ENCODE assay signal across 11 mouse cellular contexts in the genomic region with DNA sequence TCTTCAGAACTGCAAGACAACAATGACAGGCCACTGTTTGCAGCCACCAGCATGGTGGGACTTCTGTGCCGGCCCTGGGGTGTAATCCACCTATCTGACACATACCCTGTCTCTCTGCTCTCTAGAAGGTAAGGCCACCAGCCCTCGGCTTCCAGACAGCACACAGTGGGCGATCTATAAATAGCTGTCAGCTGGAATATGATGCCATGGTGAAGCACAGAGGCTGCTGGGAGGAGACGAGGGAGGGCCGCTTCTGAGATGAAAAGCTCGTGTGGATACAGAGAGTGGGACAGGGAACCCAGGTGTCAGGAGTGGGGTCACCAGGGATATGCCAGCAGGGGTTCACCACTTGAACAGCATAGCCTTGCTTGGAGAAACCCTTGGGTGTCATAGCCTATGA.
DNase-seq lines count a peak whose midpoint lies in the region; ATAC-seq lines count a peak whose summit lies in the region.
"Had no signal": no experiment of that assay in that cellular context is flagged by ENCODE, and none has a peak within 500 bp of the region (broad histone marks: within the 10 kb centered on the region; RNA-seq: fewer than 3 reads in every experiment).

No protein-coding gene starts in this region.

- no peak for ATAC-seq in hindbrain, embryonic 11.5 days (ENCODE audit: low FRiP score)
- ATAC-seq in forebrain, embryonic 14.5 days: no peak
- ATAC-seq in heart, embryonic 12.5 days (ENCODE audit: insufficient number of reproducible peaks, low FRiP score): 0 out of 2 replicates have a peak, but pooled peaks have one; percentile 51
- ATAC-seq in midbrain, embryonic 14.5 days (ENCODE audit: low FRiP score, low TSS enrichment): no peak
- ATAC-seq in granulocyte monocyte progenitor cell, adult 5-6 weeks (replicated peaks; ENCODE audit: poor library complexity, severe bottlenecking): no peak

- H3K4me3 ChIP-seq in hindbrain, embryonic 10.5 days: no peak overlapping the region
- H3K4me3 ChIP-seq in hindbrain, embryonic 11.5 days (ENCODE audit: low read depth, low read length): no peak overlapping the region
- H3K4me3 ChIP-seq in forebrain, embryonic 14.5 days (ENCODE audit: low read depth, low read length): no peak overlapping the region
- H3K4me3 ChIP-seq in heart, embryonic 12.5 days: no peak overlapping the region
- no peak overlapping the region for H3K4me3 ChIP-seq in midbrain, embryonic 14.5 days (replicated peaks; ENCODE audit: low read depth, low read length)

- peak overlapping the region; percentile 62 for H3K27ac ChIP-seq in hindbrain, embryonic 10.5 days
- H3K27ac ChIP-seq in hindbrain, embryonic 11.5 days (ENCODE audit: low read depth, low read length): no peak overlapping the region
- peak overlapping the region; percentile 100 for H3K27ac ChIP-seq in forebrain, embryonic 14.5 days (ENCODE audit: low read depth, low read length)
- H3K27ac ChIP-seq in heart, embryonic 12.5 days (ENCODE audit: poor library complexity, severe bottlenecking): peak overlapping the region; percentile 64
- H3K27ac ChIP-seq in midbrain, embryonic 14.5 days (replicated peaks; ENCODE audit: low read depth, low read length): peak overlapping the region; percentile 96

- H3K9me3 ChIP-seq in hindbrain, embryonic 10.5 days: 0 out of 2 replicates have a peak, but pooled peaks cover 6% of the 10 kb centered on the region
- H3K9me3 ChIP-seq in hindbrain, embryonic 11.5 days (ENCODE audit: control insufficient read depth, low read length): no peaks in the 10 kb centered on the region
- H3K9me3 ChIP-seq in forebrain, embryonic 14.5 days (replicated peaks; ENCODE audit: control insufficient read depth, low read length): peaks cover 5% of the 10 kb centered on the region
- 0 out of 2 replicates have a peak, but pooled peaks cover 4% of the 10 kb centered on the region for H3K9me3 ChIP-seq in heart, embryonic 12.5 days (replicated peaks)
- 0 out of 2 replicates have a peak, but pooled peaks cover 3% of the 10 kb centered on the region for H3K9me3 ChIP-seq in midbrain, embryonic 14.5 days (ENCODE audit: control insufficient read depth, low read length)

- no peaks in the 10 kb centered on the region for H3K36me3 ChIP-seq in hindbrain, embryonic 10.5 days
- no peaks in the 10 kb centered on the region for H3K36me3 ChIP-seq in hindbrain, embryonic 11.5 days (ENCODE audit: control insufficient read depth, insufficient read depth, low read length)
- H3K36me3 ChIP-seq in forebrain, embryonic 14.5 days (ENCODE audit: control insufficient read depth, insufficient read depth, low read length): no peaks in the 10 kb centered on the region
- no peaks in the 10 kb centered on the region for H3K36me3 ChIP-seq in heart, embryonic 12.5 days
- H3K36me3 ChIP-seq in midbrain, embryonic 14.5 days (ENCODE audit: control insufficient read depth, insufficient read depth, low read length): no peaks in the 10 kb centered on the region

- peaks cover 52% of the 10 kb centered on the region for H3K4me1 ChIP-seq in hindbrain, embryonic 10.5 days (replicated peaks)
- peaks cover 15% of the 10 kb centered on the region for H3K4me1 ChIP-seq in hindbrain, embryonic 11.5 days (replicated peaks; ENCODE audit: control insufficient read depth, insufficient read depth, low read length)
- peaks cover 50% of the 10 kb centered on the region for H3K4me1 ChIP-seq in forebrain, embryonic 14.5 days (ENCODE audit: control insufficient read depth, insufficient read depth, low read length)
- peaks cover 26% of the 10 kb centered on the region for H3K4me1 ChIP-seq in heart, embryonic 12.5 days (replicated peaks)
- peaks cover 43% of the 10 kb centered on the region for H3K4me1 ChIP-seq in midbrain, embryonic 14.5 days (ENCODE audit: control insufficient read depth, insufficient read depth, low read length)

- 76% methylated on average over 6 of the region's 6 CpGs for WGBS in hindbrain, embryonic 10.5 days
- 63% methylated on average over 6 of the region's 6 CpGs for WGBS in hindbrain, embryonic 11.5 days
- WGBS in forebrain, embryonic 14.5 days: 66% methylated on average over 6 of the region's 6 CpGs
- WGBS in heart, embryonic 12.5 days: 27% methylated on average over 6 of the region's 6 CpGs
- 71% methylated on average over 6 of the region's 6 CpGs for WGBS in midbrain, embryonic 14.5 days

- H3K4me2 ChIP-seq in hindbrain, embryonic 11.5 days (replicated peaks; ENCODE audit: low read depth, low read length): no peak overlapping the region
- H3K4me2 ChIP-seq in forebrain, embryonic 14.5 days (ENCODE audit: low read length): no peak overlapping the region
- 0 out of 2 replicates have a peak overlapping the region, but pooled peaks have one; percentile 7 for H3K4me2 ChIP-seq in heart, embryonic 12.5 days
- no peak overlapping the region for H3K4me2 ChIP-seq in midbrain, embryonic 14.5 days (ENCODE audit: low read length)

- no peak overlapping the region for H3K9ac ChIP-seq in hindbrain, embryonic 11.5 days (ENCODE audit: low read depth, low read length)
- H3K9ac ChIP-seq in forebrain, embryonic 14.5 days (ENCODE audit: low read length): no peak overlapping the region
- H3K9ac ChIP-seq in heart, embryonic 12.5 days: no peak overlapping the region; the same call in 1 of the 2 replicates
- 0 out of 2 replicates have a peak overlapping the region, but pooled peaks have one; percentile 12 for H3K9ac ChIP-seq in midbrain, embryonic 14.5 days (replicated peaks; ENCODE audit: low read length)

- no peak for DNase-seq in hindbrain, embryonic 10.5 days (ENCODE audit: low spot score)
- DNase-seq in hindbrain, embryonic 11.5 days (ENCODE audit: low spot score): no peak
- no peak for DNase-seq in forebrain, embryonic 14.5 days (ENCODE audit: low spot score)
- no peak for DNase-seq in midbrain, embryonic 14.5 days
- no peak for DNase-seq in lung, postnatal 14 days
- no peak for DNase-seq in c-Kit-positive CD71-positive TER-119-positive erythroid progenitor cells, embryonic 14.5 days (ENCODE audit: low spot score)
- DNase-seq: kidney, adult 18-20 months; liver; thymus, postnatal 25 days had no signal

- no peaks in the 10 kb centered on the region for H3K27me3 ChIP-seq in hindbrain, embryonic 10.5 days (ENCODE audit: insufficient read depth, poor library complexity, severe bottlenecking)
- H3K27me3 ChIP-seq in hindbrain, embryonic 11.5 days (ENCODE audit: control insufficient read depth, insufficient read depth, low read length): no peaks in the 10 kb centered on the region
- H3K27me3 ChIP-seq in forebrain, embryonic 14.5 days (replicated peaks; ENCODE audit: control insufficient read depth, insufficient read depth, low read length): no peaks in the 10 kb centered on the region
- H3K27me3 ChIP-seq in heart, embryonic 12.5 days (replicated peaks): no peaks in the 10 kb centered on the region
- no peaks in the 10 kb centered on the region for H3K27me3 ChIP-seq in midbrain, embryonic 14.5 days (ENCODE audit: control insufficient read depth, insufficient read depth, low read length)
